Mouse (Mus musculus): ENCODE measurements around the gene Ren1. TPM values are rescaled to one million over a fixed set of nuclear protein-coding genes. Genes with fewer than 3 reads are reported as not detected.

Gene Ren1
- polyA plus RNA-seq, 1 experiment from 2014 or later = 5.9 TPM

DNA sequence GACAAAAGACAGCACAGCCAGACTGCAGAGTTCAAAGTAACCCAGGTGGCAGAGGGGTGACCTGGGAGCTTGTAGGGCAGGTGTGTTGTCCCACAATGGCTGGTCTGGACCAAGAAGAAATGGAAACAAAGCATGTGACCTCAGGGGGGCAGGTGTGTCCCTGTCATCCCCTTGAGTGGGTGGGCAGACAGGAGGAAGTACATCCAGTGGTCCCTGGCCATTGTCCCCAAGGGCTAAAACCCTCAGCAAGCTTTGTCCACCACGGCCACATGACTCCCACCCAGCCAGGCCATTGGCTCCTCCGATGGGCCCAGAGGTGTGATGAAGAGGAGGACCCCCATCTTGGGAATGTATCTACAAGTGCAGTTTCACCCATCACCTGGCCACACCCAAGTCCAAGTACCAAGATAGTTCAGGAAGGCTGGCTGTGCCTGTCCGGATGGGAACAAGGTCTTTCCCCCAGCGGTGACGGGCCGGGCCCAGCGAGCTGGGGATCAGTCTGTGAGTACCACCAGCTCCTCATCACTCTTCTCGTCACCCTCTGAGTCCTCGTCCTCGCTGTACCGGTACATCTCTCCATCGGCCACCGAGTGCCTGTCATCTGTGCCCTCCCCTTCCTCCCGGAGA lies 33.0 kb downstream of the Ren1 start:
- ATAC-seq (ENCODE audit: low read depth) (no peak), DNase-seq (ENCODE audit: low spot score) (no peak)
- WGBS = 92% methylated on average over 14 of the region's 14 CpGs
- Histone ChIP-seq H3K27ac (replicated peaks; ENCODE audit: low read depth, low read length) (no peak overlapping the region), H3K4me3 (ENCODE audit: low read depth, low read length) (no peak overlapping the region), H3K9me3 (ENCODE audit: control insufficient read depth, low read length) (no peaks in the 10 kb centered on the region), H3K4me1 (ENCODE audit: control insufficient read depth, insufficient read depth, low read length) (no peaks in the 10 kb centered on the region), H3K27me3 (replicated peaks; ENCODE audit: control insufficient read depth, insufficient read depth, low read length) (no peaks in the 10 kb centered on the region), H3K9ac (ENCODE audit: low read depth, low read length) (no peak overlapping the region; the same call in 1 of the 2 replicates), H3K36me3 (ENCODE audit: control insufficient read depth, insufficient read depth, low read length) (0 out of 2 replicates have a peak, but pooled peaks cover 5% of the 10 kb centered on the region), H3K4me2 (ENCODE audit: low read depth, low read length) (no peak overlapping the region)

DNA sequence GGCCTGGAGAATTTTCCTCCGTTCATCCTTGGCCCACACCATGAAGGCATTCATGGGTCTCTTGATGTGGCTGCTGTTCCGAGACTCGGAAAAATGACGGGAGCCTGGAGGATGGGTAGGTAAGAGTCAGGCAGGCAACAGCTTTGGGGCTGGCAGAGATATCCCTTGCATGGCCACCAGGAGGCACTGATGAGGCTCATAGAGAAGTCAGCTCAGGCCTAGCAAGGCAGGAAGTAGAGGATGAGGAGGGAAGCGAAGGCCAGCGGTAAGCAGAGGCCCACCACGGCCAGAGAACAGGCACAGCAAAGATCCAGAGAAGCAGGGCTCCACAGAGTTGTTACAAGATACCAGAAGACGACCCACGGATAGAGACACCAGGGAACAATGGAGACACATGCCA lies 35.2 kb downstream of the Ren1 start:
- Histone ChIP-seq H3K4me2 (ENCODE audit: low read depth, low read length) (peak overlapping the region; percentile 38), H3K9ac (ENCODE audit: low read depth, low read length) (peak overlapping the region; percentile 30), H3K4me1 (ENCODE audit: control insufficient read depth, insufficient read depth, low read length) (no peaks in the 10 kb centered on the region), H3K36me3 (ENCODE audit: control insufficient read depth, insufficient read depth, low read length) (0 out of 2 replicates have a peak, but pooled peaks cover 5% of the 10 kb centered on the region), H3K4me3 (ENCODE audit: low read depth, low read length) (peak overlapping the region; percentile 8; the same call in 1 of the 2 replicates), H3K27ac (replicated peaks; ENCODE audit: low read depth, low read length) (no peak overlapping the region), H3K27me3 (replicated peaks; ENCODE audit: control insufficient read depth, insufficient read depth, low read length) (no peaks in the 10 kb centered on the region), H3K9me3 (ENCODE audit: control insufficient read depth, low read length) (no peaks in the 10 kb centered on the region)
- peak; percentile 38; the same call in 1 of the 2 replicates for ATAC-seq (ENCODE audit: low read depth)
- WGBS = 28% methylated on average over 9 of the region's 9 CpGs
- peak; percentile 80 for DNase-seq (ENCODE audit: low spot score)

GRCm38 (mm10) chr1:133386209-133386608 lies 35.9 kb downstream of the Ren1 start:
- no peak overlapping the region for H3K27ac ChIP-seq (replicated peaks; ENCODE audit: low read depth, low read length)
- DNase-seq (ENCODE audit: low spot score) (no peak), ATAC-seq (ENCODE audit: low read depth) (no peak)
- H3K9ac ChIP-seq (ENCODE audit: low read depth, low read length) = 0 out of 2 replicates have a peak overlapping the region, but pooled peaks have one; percentile 30
- H3K4me2 ChIP-seq (ENCODE audit: low read depth, low read length) = peak overlapping the region; percentile 38; the same call in 1 of the 2 replicates
- WGBS = 53% methylated on average over 10 of the region's 11 CpGs
- H3K4me1 ChIP-seq (ENCODE audit: control insufficient read depth, insufficient read depth, low read length) = no peaks in the 10 kb centered on the region
- no peaks in the 10 kb centered on the region for H3K9me3 ChIP-seq (ENCODE audit: control insufficient read depth, low read length)
- no peaks in the 10 kb centered on the region for H3K27me3 ChIP-seq (replicated peaks; ENCODE audit: control insufficient read depth, insufficient read depth, low read length)
- H3K4me3 ChIP-seq (ENCODE audit: low read depth, low read length) = no peak overlapping the region
- H3K36me3 ChIP-seq (ENCODE audit: control insufficient read depth, insufficient read depth, low read length) = 0 out of 2 replicates have a peak, but pooled peaks cover 9% of the 10 kb centered on the region

- Histone ChIP-seq H3K27me3 (replicated peaks; ENCODE audit: control insufficient read depth, insufficient read depth, low read length) (no peaks in the 10 kb centered on the region), H3K4me1 (ENCODE audit: control insufficient read depth, insufficient read depth, low read length) (no peaks in the 10 kb centered on the region), H3K4me2 (ENCODE audit: low read depth, low read length) (no peak overlapping the region), H3K36me3 (ENCODE audit: control insufficient read depth, insufficient read depth, low read length) (peaks cover 12% of the 10 kb centered on the region; the same call in 1 of the 2 replicates), H3K9me3 (ENCODE audit: control insufficient read depth, low read length) (no peaks in the 10 kb centered on the region), H3K4me3 (ENCODE audit: low read depth, low read length) (no peak overlapping the region), H3K27ac (replicated peaks; ENCODE audit: low read depth, low read length) (no peak overlapping the region), H3K9ac (ENCODE audit: low read depth, low read length) (no peak overlapping the region)
- ATAC-seq (ENCODE audit: low read depth) = no peak
- WGBS = 71% methylated on average over 19 of the region's 19 CpGs
- no peak for DNase-seq (ENCODE audit: low spot score)
Observed at GRCm38 (mm10) chr1:133387539-133388268, 37.4 kb downstream of the Ren1 start.

- no peak for ATAC-seq (ENCODE audit: low read depth)
- 59% methylated on average over 4 of the region's 4 CpGs for WGBS
- no peak overlapping the region for H3K4me3 ChIP-seq (ENCODE audit: low read depth, low read length)
Observed at GRCm38 (mm10) chr1:133394702-133395101, 44.4 kb downstream of the Ren1 start.

DNA sequence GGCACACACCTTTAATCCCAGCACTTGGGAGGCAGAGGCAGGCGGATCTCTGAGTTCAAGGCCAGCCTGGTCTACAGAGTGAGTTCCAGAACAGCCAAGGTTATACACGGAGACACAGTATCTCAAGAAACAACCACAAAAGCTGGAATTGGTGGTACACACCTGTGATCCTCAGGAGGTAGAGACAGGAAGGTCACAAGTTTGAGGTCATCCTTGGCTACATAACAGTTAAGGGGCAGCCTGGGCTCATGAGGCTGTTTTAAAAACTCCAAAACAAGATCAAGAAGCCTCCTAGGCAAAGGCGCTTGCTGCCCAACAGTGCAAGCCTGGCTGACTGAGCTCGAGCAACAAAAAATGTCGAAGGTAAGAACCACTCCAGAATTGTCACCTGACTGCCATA lies 46.4 kb downstream of the Ren1 start:
- 84% methylated on average over 5 of the region's 5 CpGs for WGBS
- Histone ChIP-seq H3K27ac (replicated peaks; ENCODE audit: low read depth, low read length) (no peak overlapping the region), H3K36me3 (ENCODE audit: control insufficient read depth, insufficient read depth, low read length) (no peaks in the 10 kb centered on the region; the same call in 1 of the 2 replicates), H3K4me3 (ENCODE audit: low read depth, low read length) (no peak overlapping the region), H3K9me3 (ENCODE audit: control insufficient read depth, low read length) (no peaks in the 10 kb centered on the region), H3K4me1 (ENCODE audit: control insufficient read depth, insufficient read depth, low read length) (peaks cover 4% of the 10 kb centered on the region; the same call in 1 of the 2 replicates), H3K27me3 (replicated peaks; ENCODE audit: control insufficient read depth, insufficient read depth, low read length) (no peaks in the 10 kb centered on the region), H3K4me2 (ENCODE audit: low read depth, low read length) (no peak overlapping the region), H3K9ac (ENCODE audit: low read depth, low read length) (no peak overlapping the region)
- DNase-seq (ENCODE audit: low spot score) (no peak), ATAC-seq (ENCODE audit: low read depth) (no peak)

More at GRCm38 (mm10) chr1:133394702-133395101, 44.4 kb downstream of the Ren1 start:
- H3K9me3 ChIP-seq (ENCODE audit: control insufficient read depth, low read length) = no peaks in the 10 kb centered on the region
- H3K27ac ChIP-seq (replicated peaks; ENCODE audit: low read depth, low read length) = no peak overlapping the region
- H3K36me3 ChIP-seq (ENCODE audit: control insufficient read depth, insufficient read depth, low read length) = peaks cover 7% of the 10 kb centered on the region; the same call in 1 of the 2 replicates
- no peaks in the 10 kb centered on the region for H3K27me3 ChIP-seq (replicated peaks; ENCODE audit: control insufficient read depth, insufficient read depth, low read length)
- H3K4me1 ChIP-seq (ENCODE audit: control insufficient read depth, insufficient read depth, low read length) = peaks cover 4% of the 10 kb centered on the region; the same call in 1 of the 2 replicates
- H3K4me2 ChIP-seq (ENCODE audit: low read depth, low read length) = no peak overlapping the region
- DNase-seq (ENCODE audit: low spot score) = no peak
- H3K9ac ChIP-seq (ENCODE audit: low read depth, low read length) = no peak overlapping the region

DNA sequence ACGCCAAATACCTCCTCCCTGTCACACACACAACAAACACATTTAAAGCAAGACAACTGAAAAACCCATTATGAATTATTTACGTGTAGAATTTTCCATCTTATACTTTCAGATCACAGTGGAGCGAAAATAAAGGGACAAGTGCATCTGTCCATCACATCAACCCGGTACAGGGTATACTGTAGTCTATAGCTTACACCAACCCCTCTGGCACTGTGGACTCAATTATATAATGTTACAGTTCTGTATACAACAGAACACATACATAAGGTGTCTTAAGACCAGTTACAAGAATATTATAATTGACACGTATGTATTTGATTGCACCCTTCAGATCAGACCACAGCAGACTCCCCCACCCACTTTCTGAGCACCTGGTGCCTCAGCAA lies 46.8 kb downstream of the Ren1 start:
- ATAC-seq (ENCODE audit: low read depth) (0 out of 2 replicates have a peak, but pooled peaks have one; percentile 28), DNase-seq (ENCODE audit: low spot score) (no peak)
- H3K9me3 ChIP-seq (ENCODE audit: control insufficient read depth, low read length) = no peaks in the 10 kb centered on the region
- no peak overlapping the region for H3K4me3 ChIP-seq (ENCODE audit: low read depth, low read length)
- peak overlapping the region; percentile 37; the same call in 1 of the 2 replicates for H3K9ac ChIP-seq (ENCODE audit: low read depth, low read length)
- H3K4me2 ChIP-seq (ENCODE audit: low read depth, low read length) = no peak overlapping the region; the same call in 1 of the 2 replicates
- no peak overlapping the region for H3K27ac ChIP-seq (replicated peaks; ENCODE audit: low read depth, low read length)
- H3K4me1 ChIP-seq (ENCODE audit: control insufficient read depth, insufficient read depth, low read length) = peaks cover 4% of the 10 kb centered on the region; the same call in 1 of the 2 replicates
- WGBS = 72% methylated on average over 5 of the region's 5 CpGs
- no peaks in the 10 kb centered on the region for H3K27me3 ChIP-seq (replicated peaks; ENCODE audit: control insufficient read depth, insufficient read depth, low read length)
- no peaks in the 10 kb centered on the region; the same call in 1 of the 2 replicates for H3K36me3 ChIP-seq (ENCODE audit: control insufficient read depth, insufficient read depth, low read length)

- H3K27ac ChIP-seq (replicated peaks; ENCODE audit: low read depth, low read length) = peak overlapping the region; percentile 74; the same call in 1 of the 2 replicates
- H3K9ac ChIP-seq (ENCODE audit: low read depth, low read length) = peak overlapping the region; percentile 37
Observed at GRCm38 (mm10) chr1:133397483-133398237, 47.4 kb downstream of the Ren1 start.

More at GRCm38 (mm10) chr1:133397483-133398237, 47.4 kb downstream of the Ren1 start:
- Histone ChIP-seq H3K4me3 (ENCODE audit: low read depth, low read length) (no peak overlapping the region), H3K9me3 (ENCODE audit: control insufficient read depth, low read length) (no peaks in the 10 kb centered on the region), H3K4me2 (ENCODE audit: low read depth, low read length) (no peak overlapping the region; the same call in 1 of the 2 replicates), H3K4me1 (ENCODE audit: control insufficient read depth, insufficient read depth, low read length) (peaks cover 4% of the 10 kb centered on the region; the same call in 1 of the 2 replicates), H3K36me3 (ENCODE audit: control insufficient read depth, insufficient read depth, low read length) (no peaks in the 10 kb centered on the region), H3K27me3 (replicated peaks; ENCODE audit: control insufficient read depth, insufficient read depth, low read length) (no peaks in the 10 kb centered on the region)
- peak; percentile 81 for ATAC-seq (ENCODE audit: low read depth)
- WGBS = 15% methylated on average over 17 of the region's 17 CpGs
- peak; percentile 80 for DNase-seq (ENCODE audit: low spot score)
